Mouse (Mus musculus) urinary bladder, postnatal 10 days (tissue): Measurements from ENCODE around the gene St14.
A peak's percentile ranks its signal among the peaks of the same experiment; 100 is the strongest.
"Not testable (repeated sequence)": the region's sequence is repeated elsewhere in the genome, so short reads cannot be mapped to it uniquely, and the experiment has no call there.

Experiments
- DNase-seq: peaks from one replicate; pipeline ENCODE4 v3.0.0; 2022; ENCODE audit warnings: low spot score

St14 gene

DNA sequence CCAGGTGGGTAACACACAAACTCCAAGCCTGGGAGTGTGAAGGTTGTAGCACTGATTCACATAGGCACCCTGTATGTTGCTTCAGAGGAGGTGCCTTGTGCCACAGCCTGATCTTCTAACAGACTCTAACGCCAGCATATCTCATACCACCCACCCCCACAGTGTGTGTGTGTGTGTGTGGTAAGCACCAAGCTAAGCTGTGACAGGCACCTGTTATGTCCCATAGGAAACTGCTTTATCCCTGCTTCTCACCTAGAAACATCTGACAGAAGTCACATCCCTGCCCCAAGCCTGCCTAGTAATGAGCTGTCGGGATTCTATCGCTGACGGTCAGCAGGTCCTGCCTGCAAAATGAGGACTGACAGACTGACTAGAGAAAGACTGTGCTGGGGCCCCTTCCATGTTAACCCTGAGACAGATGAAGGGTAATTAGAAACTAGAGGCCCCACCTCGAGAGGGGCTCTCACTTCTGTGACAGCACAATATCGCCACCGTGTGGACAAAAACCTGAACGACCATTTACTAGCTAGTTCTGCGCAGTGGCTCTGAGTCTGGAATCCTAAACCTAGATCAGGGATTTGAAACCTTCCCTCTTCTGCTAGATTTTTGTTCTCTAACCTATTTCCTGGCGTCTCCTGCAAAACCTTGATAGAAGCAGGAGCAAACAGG is 45.4 kb downstream of the St14 start:
- no peak for DNase-seq

GRCm38 (mm10) chr9:31085556-31085955 is 46.1 kb downstream of the St14 start:
- DNase-seq, result no peak

DNA sequence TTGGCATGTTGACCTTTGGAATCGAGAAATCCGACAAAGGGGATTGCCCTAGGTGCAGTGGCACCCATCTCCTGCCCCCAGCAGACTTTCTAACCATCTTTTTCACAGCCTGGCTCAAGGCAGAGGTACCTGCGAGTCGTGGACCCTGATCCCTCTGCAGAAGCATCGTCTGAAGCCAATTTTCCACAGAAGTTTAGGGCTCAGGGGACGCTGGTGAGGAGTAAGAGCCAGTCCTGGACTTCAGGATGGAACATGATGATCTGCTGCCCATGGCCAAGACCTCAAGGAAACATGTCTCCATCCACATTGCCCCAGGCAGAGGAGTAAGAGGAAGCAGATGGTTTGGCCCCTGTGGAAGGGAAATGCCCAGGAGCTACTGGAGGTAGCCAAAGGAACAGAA is 48.9 kb downstream of the St14 start:
- DNase-seq, result no peak

- peak; percentile 52 for DNase-seq
Observed at GRCm38 (mm10) chr9:31082054-31082666, 49.5 kb downstream of the St14 start.

DNA sequence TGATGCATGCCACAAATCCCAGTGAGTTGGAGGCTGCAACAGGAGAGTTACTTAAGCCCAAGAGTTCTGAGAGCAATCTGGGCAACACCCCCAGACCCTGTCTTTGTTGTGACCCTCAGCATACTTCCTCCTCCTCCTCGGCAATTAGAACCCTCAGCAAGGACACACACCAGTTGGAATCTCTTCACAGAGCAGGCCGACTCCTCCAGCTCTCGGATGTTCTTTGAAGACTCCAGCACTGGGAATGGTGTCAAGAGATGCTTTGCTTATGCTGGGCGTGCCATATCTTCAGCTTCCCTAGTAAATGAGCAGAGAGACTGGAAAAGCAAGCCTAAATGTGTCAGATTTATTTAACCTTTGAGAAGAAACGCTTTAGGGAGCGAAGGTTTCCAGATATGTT is 50.9 kb downstream of the St14 start:
- DNase-seq, result no peak

DNA sequence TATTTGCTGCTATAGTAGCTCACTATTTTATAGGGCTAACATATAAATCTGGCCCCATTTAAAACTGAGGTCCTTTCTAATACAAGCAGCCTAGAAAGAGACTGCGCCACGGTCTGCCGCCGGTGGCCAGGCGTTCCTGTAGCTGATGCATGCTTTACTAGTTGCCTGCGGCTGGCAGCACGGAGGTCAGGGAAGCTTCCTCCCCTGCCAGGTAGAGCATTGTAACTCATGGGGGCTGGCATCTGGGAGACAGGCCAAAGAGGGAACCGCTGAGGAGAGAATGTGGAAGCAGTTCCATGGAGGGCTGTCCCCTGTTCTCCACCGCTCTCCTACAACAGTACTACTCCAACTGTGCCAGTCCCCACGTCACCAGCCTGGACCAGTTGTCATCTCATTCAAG is 56.8 kb downstream of the St14 start:
- no peak for DNase-seq

- no peak for DNase-seq
Observed at GRCm38 (mm10) chr9:31073797-31074196, 57.9 kb downstream of the St14 start.

GRCm38 (mm10) chr9:31072256-31072655 is 59.4 kb downstream of the St14 start:
- DNase-seq, result no peak

GRCm38 (mm10) chr9:31070706-31071105 is 60.9 kb downstream of the St14 start:
- no peak for DNase-seq

- no peak for DNase-seq
Observed at GRCm38 (mm10) chr9:31058723-31059122, 72.9 kb downstream of the St14 start.

GRCm38 (mm10) chr9:31051509-31051908 is 80.1 kb downstream of the St14 start:
- not testable (repeated sequence) for DNase-seq

DNA sequence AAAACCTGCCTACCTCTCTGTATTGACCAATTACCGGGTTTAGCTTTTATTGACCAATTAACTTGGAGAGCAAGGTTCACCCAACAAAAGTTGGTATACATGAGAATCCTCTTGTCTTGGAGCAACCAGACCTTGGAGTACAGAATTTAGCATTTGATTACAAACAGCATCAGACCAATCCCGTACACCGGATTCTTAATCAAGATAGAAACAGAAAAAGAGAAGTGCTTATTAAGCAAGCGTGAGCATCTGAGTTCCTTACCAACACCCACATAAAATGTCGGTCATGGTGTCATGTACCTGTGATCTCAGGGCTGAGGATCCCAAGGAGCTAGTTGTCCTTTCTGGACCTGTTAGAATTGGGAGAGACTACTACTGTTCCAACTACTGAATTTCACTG is 81.4 kb downstream of the St14 start:
- no peak for DNase-seq
